Mouse (Mus musculus): ENCODE results near the gene Atp5mpl. TPM values are rescaled to one million over a fixed set of nuclear protein-coding genes. Genes with fewer than 3 reads are reported as not detected.

Atp5mpl gene
- total RNA-seq (2015; ENCODE audit: low replicate concordance) (132 and 273 TPM in 2 replicates), total RNA-seq (2017; ENCODE audit: low replicate concordance) (69.3 and 71.9 TPM in 2 replicates)

DNA sequence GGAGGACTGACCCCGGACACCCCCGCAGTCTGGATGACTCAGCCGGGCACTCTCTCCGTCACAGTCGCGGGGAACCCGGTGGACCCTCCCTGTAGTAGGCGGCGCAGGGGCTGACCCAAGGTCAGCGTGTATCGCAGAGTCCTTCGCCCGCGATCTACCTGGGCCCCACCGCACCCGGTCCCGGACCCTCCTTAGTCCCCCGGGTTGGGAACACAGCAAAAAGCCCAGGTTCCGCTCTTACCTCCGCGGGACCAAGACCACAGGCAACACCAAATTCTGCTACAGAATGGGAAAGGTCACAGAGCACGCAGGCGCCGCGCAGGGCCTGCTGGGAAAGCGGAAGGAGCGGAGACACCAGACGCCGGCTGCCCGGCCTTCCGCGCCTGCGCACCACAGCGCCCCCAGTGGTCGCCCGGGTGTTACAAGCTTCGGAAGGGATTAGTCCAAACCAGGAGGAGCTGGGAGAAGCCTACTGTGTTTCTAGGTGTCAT lies at the start of gene Atp5mpl:
Gene Atp5mpl, minus strand, starts transcription at position 295 of the 491 bp plus-strand sequence.
- peak; percentile 92 for ATAC-seq (replicated peaks; ENCODE audit: low FRiP score, poor library complexity, severe bottlenecking)

DNA sequence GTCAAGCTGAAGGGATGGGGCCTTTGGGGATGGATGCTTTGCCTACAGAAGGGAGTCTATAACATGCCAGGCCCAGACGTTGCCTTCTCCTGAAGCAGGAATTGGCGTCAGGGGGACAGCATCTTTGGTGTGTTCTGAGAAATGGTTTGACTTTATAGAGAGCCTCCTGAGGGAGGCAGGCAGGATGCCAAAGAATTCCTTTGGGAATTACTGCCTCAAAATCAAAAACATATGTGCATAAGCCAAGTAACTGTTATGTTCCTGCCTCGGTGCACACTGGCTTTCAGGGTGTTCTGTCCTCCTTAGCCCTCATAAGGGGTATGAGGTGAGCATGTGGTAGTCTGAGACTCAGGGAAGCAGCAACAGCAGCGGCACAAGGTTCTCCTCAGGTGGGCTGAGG lies 49.6 kb upstream of the Atp5mpl start:
- ATAC-seq (replicated peaks; ENCODE audit: low FRiP score, poor library complexity, severe bottlenecking) = no peak

DNA sequence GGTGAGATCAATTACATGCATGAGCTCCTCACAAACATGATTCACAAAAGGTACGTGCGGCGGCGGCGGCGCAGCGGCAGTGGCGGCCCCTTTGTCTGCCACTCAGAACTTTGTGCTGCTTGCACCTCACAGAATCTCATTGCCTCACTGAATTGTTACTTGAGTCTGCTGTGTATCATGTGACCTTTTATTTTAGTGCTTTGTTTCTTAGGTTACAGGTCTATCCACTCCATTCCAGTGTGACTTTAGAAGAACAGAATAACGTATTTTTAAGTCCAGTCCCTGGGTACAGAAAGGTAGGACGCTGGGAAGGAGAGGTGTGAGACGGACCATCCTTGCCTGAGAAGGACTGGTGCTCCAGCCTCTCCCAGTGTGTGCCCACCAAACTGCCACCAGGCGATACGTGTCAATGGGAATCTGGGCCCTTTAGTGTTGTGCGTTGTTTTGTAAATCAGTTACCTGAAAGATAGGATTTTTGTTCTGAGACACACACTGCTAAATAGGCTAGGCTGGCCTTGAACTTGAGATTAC lies 46.6 kb upstream of the Atp5mpl start:
- ATAC-seq (replicated peaks; ENCODE audit: low FRiP score, poor library complexity, severe bottlenecking) = no peak

DNA sequence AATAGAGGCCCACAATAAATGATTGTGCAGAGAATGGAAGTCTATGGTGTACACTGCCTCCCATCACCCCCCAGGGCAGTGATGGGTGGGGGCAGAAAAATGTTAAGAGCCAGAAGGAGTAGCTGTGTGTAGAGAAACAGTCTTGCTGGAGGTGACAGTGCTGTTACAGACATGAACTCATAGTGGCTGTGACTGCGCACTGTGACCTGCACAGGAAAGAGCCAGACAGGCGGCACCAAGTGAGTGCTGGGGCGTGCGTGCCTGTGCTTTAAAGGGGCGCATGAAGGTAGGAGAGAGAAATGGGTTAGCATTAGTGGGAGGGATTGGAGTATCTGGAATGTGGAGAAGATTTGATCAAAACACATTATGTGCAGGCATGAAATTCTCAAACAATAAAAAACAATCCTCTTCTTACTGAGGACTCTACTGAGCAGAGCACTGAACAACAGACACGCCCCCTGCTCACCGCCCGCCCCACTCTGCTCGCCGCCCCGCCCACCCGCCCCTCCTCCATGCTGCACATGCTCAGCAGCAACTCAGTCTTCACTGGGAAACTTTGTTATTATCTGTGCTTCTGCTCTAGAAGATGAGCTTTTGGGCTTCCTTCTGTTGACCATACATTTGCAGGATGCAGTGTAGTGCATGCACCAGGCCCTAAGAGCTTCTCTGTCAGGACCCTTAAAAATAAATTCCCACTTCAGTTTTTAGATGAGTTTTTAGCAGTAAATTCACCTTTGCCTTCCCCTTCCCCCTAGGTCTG lies 45.9 kb upstream of the Atp5mpl start:
- no peak for ATAC-seq (replicated peaks; ENCODE audit: low FRiP score, poor library complexity, severe bottlenecking)

DNA sequence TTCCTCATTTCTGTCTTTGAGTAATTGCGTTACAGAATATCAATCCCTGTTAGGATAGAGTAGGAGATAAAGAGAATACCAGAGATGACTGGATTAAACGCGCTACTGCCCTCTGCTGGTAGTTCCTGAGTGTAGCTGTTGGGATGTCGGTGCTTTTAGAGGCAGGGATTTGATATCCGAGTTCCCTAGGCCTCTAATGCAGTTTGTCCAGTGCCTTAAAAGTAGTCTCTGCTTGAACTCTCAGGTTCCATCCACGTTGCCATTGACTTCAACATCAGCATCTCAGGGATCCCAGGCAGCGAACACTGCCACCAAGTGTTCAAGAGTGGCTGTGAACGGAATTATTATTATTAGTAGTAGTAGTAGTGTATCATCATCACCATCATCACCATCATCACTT lies 34.4 kb upstream of the Atp5mpl start:
- no peak for ATAC-seq (replicated peaks; ENCODE audit: low FRiP score, poor library complexity, severe bottlenecking)

DNA sequence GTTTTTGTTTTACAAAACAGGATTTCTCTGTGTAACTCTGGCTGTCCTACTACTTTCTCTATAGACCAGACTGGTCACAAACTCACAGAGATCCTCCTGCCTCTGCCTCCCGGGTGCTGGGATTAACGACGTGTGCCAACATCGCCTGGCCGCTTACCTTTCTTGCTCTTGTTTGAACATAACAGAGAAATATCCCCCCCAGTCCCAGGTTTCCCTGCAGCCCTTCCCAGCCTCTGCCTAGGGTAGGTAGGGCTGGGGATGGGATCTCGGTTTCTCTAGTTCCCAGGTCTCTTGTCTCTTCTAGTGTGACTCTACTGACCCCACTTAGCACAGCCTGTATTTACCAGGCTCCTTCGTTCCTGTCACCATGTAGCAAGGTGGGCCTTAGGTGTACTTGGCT lies 33.0 kb upstream of the Atp5mpl start:
- ATAC-seq (replicated peaks; ENCODE audit: low FRiP score, poor library complexity, severe bottlenecking) = no peak

DNA sequence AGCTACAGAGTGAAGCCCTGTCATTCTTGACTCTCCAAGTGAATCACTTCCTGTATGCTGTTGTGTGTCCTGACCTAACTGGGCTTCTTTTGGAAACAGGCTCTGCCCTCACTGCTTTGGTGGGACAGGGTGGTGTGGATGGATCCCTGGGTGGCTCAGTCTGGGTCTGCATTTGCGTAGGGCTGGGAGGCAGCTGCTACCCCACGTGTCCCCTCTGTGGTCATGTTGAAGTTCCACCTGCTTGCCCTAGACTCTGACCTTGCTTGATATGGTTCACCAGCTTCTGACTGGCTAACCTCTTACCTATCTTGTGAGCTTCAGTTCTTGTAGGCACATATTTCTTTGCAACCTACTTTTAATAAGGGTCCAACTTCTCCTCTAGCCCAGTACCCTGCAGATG lies 28.4 kb upstream of the Atp5mpl start:
- no peak for ATAC-seq (replicated peaks; ENCODE audit: low FRiP score, poor library complexity, severe bottlenecking)

- ATAC-seq (replicated peaks; ENCODE audit: low FRiP score, poor library complexity, severe bottlenecking) = no peak
These were observed 25.8 kb upstream of the Atp5mpl start for GRCm38 (mm10) chr12:111992626-111993025.

DNA sequence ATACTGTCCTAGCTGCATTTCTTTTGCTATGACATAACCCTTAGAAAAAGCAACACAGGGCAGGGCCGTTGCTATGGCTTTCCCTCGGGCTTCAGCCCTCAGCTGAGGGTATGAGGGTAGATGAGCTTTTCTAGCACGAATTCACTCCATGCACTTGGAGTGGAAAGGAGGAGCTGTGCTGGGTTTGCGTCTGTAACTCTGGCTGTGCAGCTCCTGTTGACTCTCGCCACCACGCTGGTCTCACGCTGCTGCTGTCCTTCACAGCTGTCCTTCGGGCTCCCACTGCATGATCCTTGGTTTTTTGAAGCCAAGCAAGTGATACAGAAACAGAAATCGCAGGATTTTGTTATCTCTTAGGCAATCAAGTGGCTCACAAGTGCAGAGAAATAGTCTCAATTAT lies 20.0 kb upstream of the Atp5mpl start:
- no peak for ATAC-seq (replicated peaks; ENCODE audit: low FRiP score, poor library complexity, severe bottlenecking)

DNA sequence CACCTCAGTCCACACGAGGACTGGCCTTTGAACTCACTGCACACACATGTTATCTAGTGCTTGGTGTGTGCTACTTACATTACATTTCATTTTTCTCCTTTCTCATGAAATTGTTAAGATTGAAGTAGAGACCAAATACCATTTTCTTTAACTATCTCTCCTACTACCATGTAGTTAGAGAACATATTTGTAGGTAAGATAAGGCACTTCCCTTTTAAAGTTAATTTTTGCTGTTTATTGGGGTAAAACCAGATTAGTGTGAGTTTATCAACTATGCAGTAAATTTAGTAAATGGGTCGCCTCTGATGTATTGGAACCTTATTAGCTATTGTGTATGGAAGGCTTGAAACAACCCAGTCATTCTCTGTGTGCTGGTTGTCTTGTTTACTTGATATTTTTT lies 16.4 kb upstream of the Atp5mpl start:
- ATAC-seq (replicated peaks; ENCODE audit: low FRiP score, poor library complexity, severe bottlenecking) = no peak

DNA sequence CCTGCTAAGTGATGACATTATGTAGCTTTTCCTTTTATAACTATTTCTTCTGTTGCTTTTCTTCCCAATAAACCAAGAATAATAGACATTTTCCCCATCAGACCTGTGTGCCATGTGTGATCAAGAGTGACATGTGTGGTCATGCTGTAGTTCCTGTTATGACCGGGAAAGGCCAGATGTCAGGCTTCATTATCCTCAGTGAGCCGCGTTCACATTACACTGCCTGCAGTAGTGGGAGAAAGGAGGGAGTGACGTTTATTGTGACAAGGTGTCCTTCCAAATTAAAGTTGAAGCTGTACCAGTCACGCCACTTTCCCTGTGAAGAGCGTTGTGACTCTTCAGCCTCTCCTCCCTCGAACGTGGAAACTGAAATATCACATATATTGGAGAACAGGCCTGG lies 15.1 kb upstream of the Atp5mpl start:
- no peak for ATAC-seq (replicated peaks; ENCODE audit: low FRiP score, poor library complexity, severe bottlenecking)

DNA sequence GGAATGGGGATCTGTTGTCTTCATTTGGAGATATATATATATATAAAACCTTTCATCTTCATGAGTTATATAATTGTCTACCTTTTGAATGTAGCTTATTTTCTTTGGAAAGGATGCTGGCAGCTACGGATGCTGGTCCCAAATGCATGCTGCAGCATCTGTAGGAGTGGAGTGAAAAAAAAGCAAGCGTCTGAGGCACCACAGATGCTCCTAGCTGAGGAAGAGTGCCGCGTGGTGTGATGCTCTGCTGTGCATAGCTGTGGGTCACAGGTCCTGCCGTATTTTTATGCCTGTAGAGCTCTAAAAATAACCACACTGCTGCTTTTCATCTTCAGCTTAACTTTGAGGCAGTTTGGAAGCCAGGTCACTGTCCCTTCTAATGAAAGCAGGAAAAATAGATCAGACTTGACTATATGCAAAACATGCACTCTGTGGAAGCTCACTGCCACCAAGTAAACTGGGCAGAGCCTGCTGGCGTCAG lies 14.2 kb upstream of the Atp5mpl start, which contains the start of gene Rd3l:
Gene Rd3l, minus strand, starts transcription at position 431 of the 481 bp plus-strand sequence.
- ATAC-seq (replicated peaks; ENCODE audit: low FRiP score, poor library complexity, severe bottlenecking) = no peak

DNA sequence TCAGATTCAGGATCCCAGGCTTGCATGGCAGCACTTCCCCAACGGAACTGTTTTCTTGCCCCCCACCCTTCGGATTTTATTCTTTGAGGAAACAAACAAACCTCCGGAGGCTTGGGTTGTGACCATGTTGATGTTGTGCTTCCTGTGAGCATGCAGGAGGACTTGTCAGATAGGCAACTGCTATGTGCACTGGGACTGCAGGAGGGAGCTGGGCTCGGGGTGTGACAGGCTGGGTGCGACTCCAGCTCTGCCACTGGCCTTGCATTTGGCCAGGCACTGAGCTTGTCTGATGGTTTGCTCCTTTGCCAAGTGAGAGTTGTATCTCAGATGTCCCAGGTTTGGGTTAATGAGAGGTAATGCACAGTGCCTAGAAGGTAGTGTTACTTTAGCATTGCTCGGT lies 11.5 kb upstream of the Atp5mpl start:
- ATAC-seq (replicated peaks; ENCODE audit: low FRiP score, poor library complexity, severe bottlenecking) = no peak

DNA sequence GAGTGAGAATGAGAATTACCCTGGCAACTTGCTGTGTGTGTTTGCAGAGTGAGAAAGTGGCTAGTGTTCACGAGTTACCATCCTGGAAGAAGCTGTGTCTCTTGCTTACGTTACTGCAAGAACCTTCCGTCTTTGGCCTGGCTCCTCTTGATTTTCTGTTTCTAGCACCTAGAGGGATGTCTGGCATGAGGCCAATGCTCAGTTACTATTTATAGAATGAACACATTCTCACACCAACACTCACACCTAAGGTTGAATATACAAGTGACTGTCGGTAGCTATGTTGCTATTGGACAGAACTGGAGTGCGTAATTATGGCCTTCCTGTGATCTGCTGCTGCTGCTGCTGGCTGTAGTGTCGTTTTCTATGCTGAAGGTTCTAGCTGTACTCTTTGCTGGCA lies 10.4 kb upstream of the Atp5mpl start:
- no peak for ATAC-seq (replicated peaks; ENCODE audit: low FRiP score, poor library complexity, severe bottlenecking)

GRCm38 (mm10) chr12:111974578-111974977 lies 7.8 kb upstream of the Atp5mpl start:
- no peak for ATAC-seq (replicated peaks; ENCODE audit: low FRiP score, poor library complexity, severe bottlenecking)

- ATAC-seq (replicated peaks; ENCODE audit: low FRiP score, poor library complexity, severe bottlenecking) = no peak
These were observed 5.7 kb upstream of the Atp5mpl start for GRCm38 (mm10) chr12:111972504-111972903.

- ATAC-seq (replicated peaks; ENCODE audit: low FRiP score, poor library complexity, severe bottlenecking) = no peak
These were observed 4.5 kb upstream of the Atp5mpl start, which contains the start of gene Tdrd9 for GRCm38 (mm10) chr12:111971231-111971686. Gene Tdrd9, plus strand, starts transcription at chr12:111971559.

GRCm38 (mm10) chr12:111970085-111970484 lies 3.3 kb upstream of the Atp5mpl start:
- ATAC-seq (replicated peaks; ENCODE audit: low FRiP score, poor library complexity, severe bottlenecking) = no peak

- ATAC-seq (replicated peaks; ENCODE audit: low FRiP score, poor library complexity, severe bottlenecking) = no peak
These were observed 3.4 kb downstream of the Atp5mpl start for GRCm38 (mm10) chr12:111963339-111963738.

DNA sequence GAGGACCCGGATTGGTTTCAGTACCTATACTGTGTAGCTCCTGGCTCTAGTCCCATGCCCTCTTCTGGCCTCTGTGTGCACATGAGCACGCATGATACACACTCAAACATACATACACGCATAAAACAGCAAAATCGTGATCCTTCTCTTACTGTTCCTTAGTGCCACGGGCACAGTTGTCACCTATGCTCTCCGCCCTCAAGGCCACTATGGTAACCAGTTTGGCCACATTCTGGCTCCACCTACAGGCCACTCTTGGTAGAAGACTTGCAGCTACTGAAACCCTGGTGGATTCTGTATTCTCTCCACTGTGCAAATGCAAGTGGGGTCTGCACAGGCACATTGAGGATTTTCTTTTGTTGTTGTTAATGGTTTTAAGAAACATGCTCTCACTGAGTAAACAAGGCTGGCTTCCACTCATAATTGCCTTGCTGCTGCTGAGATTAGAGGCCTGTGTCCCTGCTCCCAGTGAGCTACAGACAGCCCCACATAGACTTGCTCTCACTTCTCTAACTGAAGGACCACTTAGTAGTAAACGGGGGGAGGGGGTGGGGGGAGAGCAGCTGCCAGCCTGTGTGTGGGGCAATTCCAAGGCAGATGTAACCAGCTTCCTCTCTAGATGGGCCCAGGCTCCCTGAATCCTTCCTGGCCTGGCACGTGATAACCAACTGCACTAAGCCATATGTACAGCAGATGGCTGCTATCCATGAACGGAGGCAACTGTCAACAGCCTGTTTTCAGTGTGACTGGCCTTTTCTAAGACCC lies 8.5 kb downstream of the Atp5mpl start:
- ATAC-seq (replicated peaks; ENCODE audit: low FRiP score, poor library complexity, severe bottlenecking) = peak; percentile 89
